Mouse (Mus musculus) B cell, adult 2 months (primary cell): Measurements from ENCODE around the gene Nedd8.

ENCODE experiments used
- DNase-seq, 2 experiments: peaks; one replicate each; pipeline ENCODE4 v3.0.0; 2022

Nedd8 gene

DNA sequence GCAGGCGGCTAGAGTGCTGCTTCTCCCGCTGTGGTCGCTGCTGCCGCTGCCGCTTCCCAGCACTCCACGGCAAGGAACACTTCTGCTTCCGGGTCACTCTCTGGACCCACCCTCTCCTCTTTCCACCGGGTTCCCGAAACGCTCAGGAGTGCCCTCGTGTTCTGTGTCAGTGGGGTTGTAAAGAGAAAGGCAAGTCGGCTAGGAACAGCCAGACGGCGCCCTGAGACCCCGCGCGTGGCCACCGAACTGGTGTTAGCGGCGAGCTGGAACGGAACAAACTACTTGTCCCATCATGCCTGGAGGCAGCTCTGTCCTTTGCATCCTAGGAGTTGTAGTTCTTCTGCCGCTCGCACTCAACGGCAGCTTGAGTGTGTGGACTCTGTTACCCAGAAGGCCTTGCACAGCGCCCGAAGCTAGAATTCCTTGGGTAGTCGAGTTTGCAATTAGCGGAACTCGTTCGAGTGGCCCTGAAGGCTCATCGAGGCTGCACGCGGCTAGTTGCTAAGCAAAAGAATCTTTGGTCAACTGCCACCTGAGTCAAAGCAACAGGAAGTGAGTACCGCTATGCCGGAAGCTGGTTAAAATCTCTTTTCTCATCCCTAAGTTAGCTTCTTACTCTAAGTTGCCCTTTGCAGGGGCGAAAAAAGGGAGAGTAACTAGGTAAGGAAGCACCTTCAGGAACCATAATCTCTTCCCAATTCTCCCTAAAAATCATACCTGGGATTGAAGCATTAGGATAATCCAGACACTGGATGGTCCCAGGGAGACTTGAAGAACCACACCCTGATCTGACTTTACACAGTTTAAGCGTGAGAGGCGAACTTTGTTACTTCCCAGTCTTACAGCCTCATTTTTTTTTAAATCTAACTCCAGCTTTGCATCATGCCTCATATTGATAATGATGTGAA lies at the start of gene Nedd8, which contains the start of gene Gmpr2:
TSS of gene Nedd8 (minus strand) at position 292 of the 908 bp plus-strand sequence.
TSS of gene Gmpr2 (plus strand) at position 109 of the 908 bp plus-strand sequence.
- peak; percentile 86 to 88 for DNase-seq

DNA sequence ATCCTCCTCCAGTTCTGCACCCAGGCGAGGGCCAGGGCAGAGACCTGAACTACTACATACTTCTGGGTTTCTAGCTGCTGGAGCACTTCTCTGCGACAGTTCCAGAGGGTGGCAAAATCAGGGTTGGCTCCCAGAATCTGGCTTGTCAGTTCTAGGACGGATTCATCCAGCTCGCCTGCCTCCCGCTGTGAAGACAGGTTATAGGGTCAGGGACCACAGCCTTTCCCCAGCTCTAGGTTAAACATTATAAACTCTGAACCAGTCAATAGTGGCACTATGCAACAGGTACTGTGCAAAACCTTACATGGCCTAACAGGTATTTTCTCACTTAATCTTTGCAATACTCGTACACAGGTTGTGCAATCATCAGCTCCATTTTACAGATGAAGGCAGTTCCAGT lies 49.2 kb upstream of the Nedd8 start:
- no peak for DNase-seq

- DNase-seq = no peak
Measured at GRCm38 (mm10) chr14:55720666-55721065, 48.7 kb upstream of the Nedd8 start.

DNA sequence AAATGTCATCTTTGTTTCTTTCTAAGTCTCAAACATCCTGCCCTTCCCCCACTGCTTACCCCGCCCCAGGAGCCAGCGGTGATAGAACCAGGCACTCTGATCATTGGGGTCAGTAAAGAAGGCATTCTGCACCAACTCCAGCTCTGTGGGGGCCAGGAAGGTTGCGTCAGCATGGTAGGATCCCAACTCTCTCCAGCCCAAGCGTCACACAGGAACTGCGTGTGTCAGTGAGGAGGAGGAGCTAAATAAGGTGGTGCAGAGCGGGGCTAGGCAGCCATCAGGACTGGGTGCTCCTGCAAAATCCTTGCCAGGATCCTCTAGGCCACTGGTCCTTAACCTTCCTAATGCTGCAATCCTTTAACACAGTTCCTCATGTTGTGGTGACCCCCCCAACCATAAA lies 47.8 kb upstream of the Nedd8 start:
- no peak for DNase-seq

DNA sequence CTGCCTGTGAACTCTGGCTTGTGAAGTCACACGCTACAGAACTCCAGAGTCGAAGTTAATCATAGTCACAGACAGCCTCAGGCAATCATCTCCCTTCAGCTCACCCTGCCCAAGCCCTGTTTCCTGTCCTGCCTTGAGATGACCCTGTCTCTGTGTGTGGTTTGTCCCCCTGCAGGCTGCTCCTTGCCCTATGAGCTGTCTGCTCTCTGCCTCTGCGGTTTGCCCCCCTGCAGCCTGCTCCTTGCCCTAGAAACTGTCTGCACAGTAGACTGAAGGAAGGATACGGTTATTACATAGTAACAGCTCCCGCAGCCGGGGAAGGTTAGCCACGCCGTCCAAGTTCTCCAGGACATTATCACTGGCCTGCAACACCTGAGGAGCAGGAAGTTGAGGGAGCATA lies 45.0 kb upstream of the Nedd8 start:
- DNase-seq = no peak

- DNase-seq = no peak
Measured at GRCm38 (mm10) chr14:55716271-55716670, 44.3 kb upstream of the Nedd8 start.

DNA sequence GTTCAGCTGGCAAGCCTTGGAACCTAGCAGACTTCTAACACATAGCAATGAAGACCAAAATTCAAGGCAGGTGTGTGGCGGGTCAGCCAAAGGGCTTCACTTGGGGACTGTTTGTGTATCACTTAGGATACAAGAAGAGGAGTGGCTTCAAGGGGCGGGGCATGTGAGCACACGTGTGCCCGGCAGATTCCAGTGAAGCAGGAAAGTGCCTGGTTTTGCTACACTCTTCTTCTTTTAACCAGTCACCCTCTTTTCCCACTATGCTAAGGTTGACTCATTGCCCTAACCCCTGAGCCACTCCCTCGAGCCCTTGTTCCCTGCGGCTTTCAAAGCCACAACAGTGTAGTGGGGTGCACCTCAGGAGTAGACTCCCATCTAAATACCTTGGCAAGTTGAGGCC lies 43.0 kb upstream of the Nedd8 start:
- DNase-seq = no peak

DNA sequence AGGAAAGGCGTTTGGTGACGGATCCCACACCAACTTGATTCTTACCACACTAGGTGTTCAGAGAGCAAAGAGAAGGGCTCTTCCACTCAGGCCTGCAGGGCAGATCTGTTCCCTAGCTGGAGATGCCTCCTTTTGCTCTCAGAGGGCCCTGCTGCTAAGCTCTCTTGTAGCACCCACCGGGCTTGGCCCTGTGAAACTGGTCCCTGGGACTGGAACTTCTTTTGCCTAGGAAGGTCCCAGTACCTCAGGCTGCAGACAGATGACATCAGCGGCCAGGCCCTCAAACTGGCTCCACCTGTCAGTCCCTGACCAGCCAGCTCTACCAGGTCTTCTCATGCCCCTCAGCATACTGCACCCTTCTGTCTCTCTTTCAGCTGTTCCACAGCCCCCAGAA lies 41.8 kb upstream of the Nedd8 start, which contains the start of gene Tgm1:
TSS of gene Tgm1 (minus strand) at position 198 of the 394 bp plus-strand sequence.
- no peak for DNase-seq

DNA sequence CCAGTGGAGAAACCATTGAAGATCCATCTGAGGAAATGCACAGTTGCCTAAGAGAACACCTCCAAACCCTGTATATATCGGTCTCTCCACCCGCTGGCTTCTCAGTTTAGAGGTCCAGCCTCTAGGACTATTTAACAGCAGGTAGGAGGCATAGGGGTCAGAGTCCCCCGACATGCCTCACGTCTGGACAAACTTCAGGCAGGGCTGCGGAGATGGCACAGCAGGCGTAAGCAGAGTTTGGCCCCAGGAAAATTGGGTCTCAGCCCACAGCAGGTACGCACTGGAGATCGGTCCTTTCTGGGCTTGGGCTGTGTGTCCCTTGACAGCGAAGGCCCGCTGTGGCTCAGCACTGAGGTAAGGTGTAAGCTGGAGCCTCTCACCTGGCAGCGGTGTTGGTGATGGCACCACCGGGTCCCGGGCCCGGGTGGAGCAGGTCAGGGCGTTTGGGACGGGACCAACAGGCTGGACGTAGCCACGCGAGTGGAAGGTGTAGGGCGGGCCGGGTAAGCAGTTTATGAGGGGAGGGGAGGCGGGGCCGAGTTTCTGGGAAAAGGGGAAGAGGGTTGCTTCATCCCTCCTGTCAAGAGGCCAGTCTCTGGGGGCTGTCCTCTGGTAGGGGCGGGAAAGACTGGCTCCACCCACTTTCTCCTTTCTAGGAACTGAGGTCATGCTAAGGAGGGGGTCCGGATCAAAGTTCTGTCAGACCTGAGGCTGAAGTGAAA lies 41.2 kb upstream of the Nedd8 start:
- DNase-seq = no peak

- no peak for DNase-seq
Measured at GRCm38 (mm10) chr14:55711786-55712185, 39.9 kb upstream of the Nedd8 start.

GRCm38 (mm10) chr14:55709509-55709908 lies 37.6 kb upstream of the Nedd8 start:
- no peak for DNase-seq

DNA sequence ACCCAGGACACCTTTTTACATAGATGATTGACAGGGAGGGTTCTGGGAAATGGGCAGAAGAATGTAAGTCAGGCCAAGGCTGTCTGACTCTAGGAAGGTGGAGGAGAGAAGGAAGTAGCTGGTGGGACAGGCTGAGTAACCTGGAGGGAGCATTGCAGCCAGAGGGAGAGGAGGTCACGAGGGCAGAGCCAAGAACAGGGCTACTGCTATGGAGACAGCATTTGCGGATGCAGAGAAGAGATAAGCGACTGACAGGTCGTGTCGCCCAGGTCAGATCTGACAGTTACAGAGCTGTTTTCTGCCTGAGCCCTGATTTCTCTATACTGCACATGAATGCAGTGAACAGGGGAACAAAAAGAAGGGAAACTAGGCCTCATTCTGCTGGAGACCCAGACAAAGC lies 35.5 kb upstream of the Nedd8 start:
- DNase-seq = no peak

GRCm38 (mm10) chr14:55706051-55706600 lies 34.2 kb upstream of the Nedd8 start:
- DNase-seq = no peak

GRCm38 (mm10) chr14:55702761-55703160 lies 30.8 kb upstream of the Nedd8 start:
- no peak for DNase-seq

DNA sequence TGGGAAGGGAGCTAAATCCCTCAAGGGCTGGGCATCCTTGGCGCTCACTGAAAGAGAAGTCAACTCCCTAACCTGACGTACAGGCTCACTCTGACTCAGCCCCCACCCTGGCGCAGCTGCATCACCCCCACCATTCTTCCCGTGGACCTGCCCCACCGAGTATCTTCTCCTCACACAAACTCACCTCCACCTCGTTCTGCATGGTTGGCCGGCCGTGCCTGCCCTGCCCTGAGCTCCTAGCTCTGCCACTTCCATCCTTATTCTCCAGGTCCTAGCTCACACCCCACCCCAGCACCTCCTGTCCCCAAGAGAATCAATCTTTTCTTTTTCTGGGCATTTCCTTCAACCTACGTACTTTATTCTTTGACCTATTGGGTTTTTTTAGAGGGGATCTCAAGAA lies 29.2 kb upstream of the Nedd8 start:
- no peak for DNase-seq

DNA sequence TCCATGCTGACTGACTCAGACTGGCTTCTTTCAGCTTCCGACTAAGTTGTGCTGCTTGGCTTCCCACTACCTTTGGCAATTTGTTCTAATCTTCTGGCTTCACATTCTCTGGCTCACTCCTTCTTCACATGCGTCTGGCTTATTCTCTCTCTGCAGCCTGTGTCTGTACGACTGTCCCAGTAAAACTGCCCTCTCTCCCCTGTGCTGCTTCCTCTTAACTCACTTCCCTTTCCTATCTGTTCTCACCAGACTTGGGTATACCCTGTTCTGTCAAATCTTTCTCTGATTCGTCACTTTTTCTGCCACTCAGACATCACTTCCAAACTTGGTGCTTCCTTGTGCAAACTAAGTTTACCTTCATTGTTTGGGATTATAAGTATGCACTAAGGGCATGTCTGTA lies 25.3 kb upstream of the Nedd8 start:
- DNase-seq = no peak

GRCm38 (mm10) chr14:55689433-55689832 lies 17.5 kb upstream of the Nedd8 start:
- DNase-seq = no peak

DNA sequence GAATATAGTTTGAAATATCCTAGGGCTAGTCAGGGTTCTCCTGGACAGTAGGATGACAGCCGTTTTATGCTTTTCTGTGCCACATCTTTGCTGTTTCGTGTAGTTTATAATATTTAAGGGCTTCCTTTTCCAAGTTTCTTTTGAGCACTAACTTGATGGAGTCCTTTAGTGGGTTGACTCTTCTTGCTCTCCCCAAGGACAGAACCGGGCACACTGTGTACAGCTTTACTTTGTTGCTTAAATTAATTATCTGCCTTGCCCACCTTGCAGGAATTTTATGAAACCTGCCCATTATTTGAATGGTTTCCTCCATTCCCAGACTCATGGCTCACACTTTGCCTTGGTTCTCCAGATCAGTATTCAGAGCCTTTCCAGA lies 10.2 kb upstream of the Nedd8 start:
- no peak for DNase-seq

GRCm38 (mm10) chr14:55681160-55682117 lies 9.5 kb upstream of the Nedd8 start, which contains the start of gene Tinf2:
Gene Tinf2, minus strand, starts transcription at chr14:55681820.
- DNase-seq = peak; percentile 96 to 97

- DNase-seq = peak in 1 of 2 experiments; percentile 23
Measured at GRCm38 (mm10) chr14:55677615-55678014, 5.7 kb upstream of the Nedd8 start.

DNA sequence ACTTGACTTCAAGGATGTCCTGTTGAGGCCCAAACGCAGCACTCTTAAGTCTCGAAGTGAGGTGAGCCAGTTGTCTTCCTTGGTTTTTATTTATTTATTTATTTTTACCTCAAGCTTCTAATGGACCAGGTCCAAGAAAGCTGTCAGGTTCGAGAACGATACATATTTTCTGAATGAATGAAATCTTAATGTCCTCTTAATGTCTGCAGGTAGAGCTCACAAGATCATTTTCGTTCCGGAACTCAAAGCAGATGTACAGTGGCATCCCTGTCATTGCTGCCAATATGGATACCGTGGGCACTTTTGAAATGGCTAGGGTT lies 777 bp upstream of the Nedd8 start:
- no peak for DNase-seq

DNA sequence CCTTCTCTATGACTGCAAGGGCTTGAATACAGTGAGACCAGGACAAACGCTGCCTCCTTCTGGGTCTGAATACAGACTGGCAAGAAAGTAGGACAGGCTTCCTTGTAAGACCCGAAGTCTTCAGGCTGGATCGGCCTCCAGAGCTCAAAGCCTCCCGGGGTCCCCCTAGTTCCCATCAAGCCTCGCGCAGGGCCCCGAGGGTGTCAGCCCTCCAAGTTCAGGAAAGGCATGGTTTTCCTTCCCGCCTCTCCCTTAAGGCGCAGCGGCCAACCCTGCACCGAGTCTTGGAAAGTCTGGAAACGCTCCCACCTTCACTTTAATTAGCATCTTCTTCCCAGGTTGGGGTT lies 465 bp downstream of the Nedd8 start:
- DNase-seq = no peak

GRCm38 (mm10) chr14:55660636-55661035 lies 11.3 kb downstream of the Nedd8 start:
- DNase-seq = no peak
